Mouse (Mus musculus) T-helper 2 cell (primary cell): ENCODE results near the gene Clasrp.

Experiments
- in situ Hi-C: fragments of 300-600 bp; cut with MboI, MseI; formaldehyde crosslinking; loops from one replicate; pipeline ENCODE4 v1.15.1; 2025; ENCODE audit warnings: high pct_unique_total_duplicates

Gene Clasrp

GRCm38 (mm10) chr7:19563884-19564283 is 40.4 kb downstream of the Clasrp start:
- in situ Hi-C loops, result no loop called here

GRCm38 (mm10) chr7:19562643-19563410 is 41.5 kb downstream of the Clasrp start, which contains the start of gene Ppp1r37:
TSS of gene Ppp1r37 (minus strand) at chr7:19563076.
- in situ Hi-C loops, result no loop called here

GRCm38 (mm10) chr7:19561765-19562642 is 42.3 kb downstream of the Clasrp start:
- in situ Hi-C loops, result no loop called here

- in situ Hi-C loops, result no loop called here
Observed at GRCm38 (mm10) chr7:19561431-19561764, 42.9 kb downstream of the Clasrp start.

- in situ Hi-C loops, result no loop called here
Observed at GRCm38 (mm10) chr7:19560491-19561260, 43.6 kb downstream of the Clasrp start.

GRCm38 (mm10) chr7:19558965-19559364 is 45.3 kb downstream of the Clasrp start:
- in situ Hi-C loops, result no loop called here

- in situ Hi-C loops, result no loop called here
Observed at GRCm38 (mm10) chr7:19557982-19558900, 46.0 kb downstream of the Clasrp start.

GRCm38 (mm10) chr7:19557086-19557485 is 47.2 kb downstream of the Clasrp start:
- in situ Hi-C loops, result no loop called here

- in situ Hi-C loops, result no loop called here
Observed at GRCm38 (mm10) chr7:19554168-19554567, 50.1 kb downstream of the Clasrp start.

GRCm38 (mm10) chr7:19552443-19552842 is 51.8 kb downstream of the Clasrp start:
- in situ Hi-C loops, result no loop called here

GRCm38 (mm10) chr7:19551634-19552033 is 52.7 kb downstream of the Clasrp start:
- in situ Hi-C loops, result no loop called here

- in situ Hi-C loops, result no loop called here
Observed at GRCm38 (mm10) chr7:19549394-19549793, 54.9 kb downstream of the Clasrp start.

- in situ Hi-C loops, result no loop called here
Observed at GRCm38 (mm10) chr7:19547344-19547969, 56.8 kb downstream of the Clasrp start.

- in situ Hi-C loops, result no loop called here
Observed at GRCm38 (mm10) chr7:19546007-19546406, 58.3 kb downstream of the Clasrp start.

- in situ Hi-C loops, result no loop called here
Observed at GRCm38 (mm10) chr7:19543584-19543983, 60.7 kb downstream of the Clasrp start.

GRCm38 (mm10) chr7:19542155-19542691 is 62.1 kb downstream of the Clasrp start:
- in situ Hi-C loops, result no loop called here

GRCm38 (mm10) chr7:19541681-19542154 is 62.6 kb downstream of the Clasrp start:
- in situ Hi-C loops, result no loop called here

GRCm38 (mm10) chr7:19540771-19541566 is 63.3 kb downstream of the Clasrp start:
- in situ Hi-C loops, result no loop called here

- in situ Hi-C loops, result no loop called here
Observed at GRCm38 (mm10) chr7:19534676-19535075, 69.6 kb downstream of the Clasrp start.
